Mouse (Mus musculus) ES-E14 (cell line): Measurements from ENCODE around the gene Irf2bpl.

Source experiments
- CHD2 ChIP-seq: IDR thresholded peaks from 2 replicates; pipeline ENCODE4 v1.6.1; 2014; ENCODE audit warnings: mild to moderate bottlenecking, low read depth, low read length, inconsistent platforms
- ZNF384 ChIP-seq: IDR thresholded peaks from 2 replicates; pipeline ENCODE4 v1.6.1; 2012; ENCODE audit warnings: low read depth, low read length, inconsistent platforms

- TF ChIP-seq CHD2 (no peak), ZNF384 (no peak)
These were observed 28.9 kb downstream of the Irf2bpl start for GRCm38 (mm10) chr12:86855670-86856069.
